Mouse (Mus musculus) heart, postnatal 14 days (tissue): ENCODE data around the gene Tgm6. TPM values are rescaled to one million over a fixed set of nuclear protein-coding genes. Genes with fewer than 3 reads are reported as not detected.

Experiments
- DNase-seq, 2 experiments: peaks; one replicate each; pipeline ENCODE4 v3.0.0; 2021 to 2022
- intact Hi-C: fragments of 180-260 bp; cut with DNase I; formaldehyde crosslinking; loops from one replicate; pipeline ENCODE4 v1.15.1; 2025
- total RNA-seq, 2 experiments: library from RNA; stranded (reverse); gene quantifications; 2 replicates each; pipeline ENCODE4 v1.2.3; 2021

Tgm6 gene
- total RNA-seq, 2 experiments from 2014 or later = not detected

DNA sequence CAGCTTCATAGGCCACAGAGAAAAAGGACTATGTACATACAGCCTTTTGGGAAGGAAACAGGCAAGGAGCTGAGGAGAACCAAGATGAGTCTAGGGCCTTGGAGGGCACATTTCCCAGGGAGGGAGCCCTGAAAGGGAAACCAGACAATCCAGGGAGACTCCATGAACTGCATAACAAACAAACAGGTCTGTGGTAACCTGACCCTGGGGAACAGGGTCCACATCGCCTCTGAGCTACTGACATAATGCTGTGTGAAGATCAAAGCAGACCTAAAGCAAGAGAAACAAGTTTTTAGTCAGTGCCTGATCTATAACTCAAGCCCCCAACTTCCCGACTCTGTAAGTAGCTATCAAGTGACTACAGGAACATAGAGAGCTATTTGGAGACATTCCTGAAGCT is 59.5 kb downstream of the Tgm6 start:
- intact Hi-C loops = no loop called here

DNA sequence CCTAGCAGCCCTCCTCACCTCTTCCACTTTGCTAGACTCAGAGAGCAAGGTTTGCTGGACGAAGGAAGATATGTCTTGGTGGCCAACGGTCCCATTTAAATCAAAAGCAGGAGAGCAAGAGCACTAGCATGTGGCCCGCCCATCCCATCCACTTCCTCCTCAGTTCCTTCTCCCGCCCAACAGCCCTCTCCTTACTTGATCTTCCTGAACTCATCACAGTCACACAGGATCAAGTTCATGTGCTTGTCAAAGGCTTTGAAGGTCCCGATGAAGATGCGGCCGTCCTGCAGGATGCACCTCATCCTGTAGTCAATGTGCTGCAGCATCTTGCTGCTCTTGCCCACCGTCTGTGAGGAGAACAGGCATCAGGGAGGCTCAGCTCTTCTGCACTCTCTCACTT is 64.6 kb downstream of the Tgm6 start:
- DNase-seq = no peak
- intact Hi-C loops = no loop called here

More for the DNA sequence above, 59.5 kb downstream of the Tgm6 start:
- DNase-seq = no peak

DNA sequence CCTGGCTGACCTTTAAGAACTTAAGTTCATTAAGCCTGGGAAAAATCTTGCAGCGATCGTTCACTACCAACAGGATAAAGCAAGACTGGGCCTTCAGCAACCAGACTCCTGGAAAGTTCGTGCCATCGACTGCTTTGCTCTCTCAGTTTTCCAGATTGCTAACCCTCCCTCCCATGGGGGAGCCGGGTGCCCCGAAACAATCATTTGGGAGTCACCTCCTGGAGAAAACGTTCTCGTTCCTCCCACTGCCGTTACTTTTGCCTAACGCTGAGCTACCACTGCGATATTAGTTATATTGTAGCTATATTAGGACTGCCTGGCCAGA is 66.1 kb downstream of the Tgm6 start:
- DNase-seq = no peak
- intact Hi-C loops = loop anchor here (2.0 kb wide), 2 partner anchors 94 to 378 kb away; partner anchors contain the start of gene Stk35

DNA sequence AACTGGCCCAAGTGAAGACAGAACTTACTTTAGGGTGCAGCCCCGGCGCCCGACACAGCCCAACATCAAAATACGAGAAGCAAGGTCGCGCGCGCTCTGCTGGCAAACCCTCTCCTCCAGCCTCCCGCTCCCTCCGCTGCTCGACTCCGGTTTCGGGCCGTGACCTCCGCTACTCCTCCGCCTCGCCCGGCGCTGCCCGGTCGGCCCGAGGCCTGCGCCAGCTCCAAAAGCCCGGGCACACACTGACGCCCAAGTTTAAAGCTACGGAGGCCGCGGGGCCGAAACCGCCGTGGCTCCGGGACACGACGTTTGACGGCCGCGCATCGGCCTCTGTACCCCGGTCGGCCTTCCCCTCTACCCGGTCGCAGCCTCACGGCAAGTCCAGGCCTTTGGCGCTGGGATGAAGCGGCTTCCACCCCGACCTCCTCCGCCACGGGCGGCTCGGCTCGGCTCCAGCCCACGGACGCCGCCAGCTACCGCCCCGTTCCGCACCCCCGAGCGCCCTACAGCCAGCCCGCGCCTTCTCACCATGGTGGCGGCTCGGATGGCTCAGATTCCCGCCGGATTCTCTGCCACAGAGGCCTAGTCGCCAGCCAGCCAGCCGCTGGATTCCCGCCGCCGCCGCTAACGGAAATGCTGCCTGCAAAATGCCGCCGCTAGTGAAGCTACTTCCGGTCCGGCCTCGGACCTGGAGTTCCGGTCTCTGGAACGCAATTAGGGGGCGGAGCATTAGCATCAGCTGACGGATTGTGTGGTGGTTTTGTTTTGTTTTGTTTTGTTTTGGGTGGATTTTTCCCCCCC is 66.7 kb downstream of the Tgm6 start, which contains the start of gene Snrpb:
Gene Snrpb, minus strand, starts transcription at position 698 of the 801 bp plus-strand sequence.
- peak; percentile 90 to 92 for DNase-seq
- intact Hi-C loops = loop anchor here (2.0 kb wide), 2 partner anchors 94 to 378 kb away; partner anchors contain the start of gene Stk35

DNA sequence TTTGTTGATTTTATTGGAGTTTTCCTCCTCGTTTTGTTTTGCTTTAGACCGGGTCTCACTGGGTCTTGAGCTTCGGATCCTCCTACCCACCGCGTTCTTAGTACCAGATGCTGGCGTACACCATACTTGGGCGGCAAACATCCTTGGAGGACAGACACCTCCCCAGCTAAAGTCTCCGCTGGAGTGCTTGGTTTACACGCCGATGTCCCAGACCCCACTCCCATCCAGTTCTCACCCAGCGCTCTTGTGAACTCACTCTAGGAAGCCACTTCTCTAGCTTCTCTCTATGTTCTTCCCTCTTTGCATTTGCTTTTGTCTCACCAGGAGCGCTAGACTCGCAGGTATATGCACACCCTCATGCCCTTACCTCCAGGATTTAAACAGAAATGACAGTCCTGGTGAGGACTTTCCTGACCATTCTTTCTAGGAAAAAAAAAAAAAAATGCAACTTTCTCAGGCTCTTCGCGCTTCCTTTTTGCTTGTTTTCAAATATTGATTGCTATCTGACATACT is 67.3 kb downstream of the Tgm6 start:
- no peak for DNase-seq
- intact Hi-C loops = loop anchor here (2.0 kb wide), 2 partner anchors 93 to 379 kb away; partner anchors contain the start of gene Stk35

DNA sequence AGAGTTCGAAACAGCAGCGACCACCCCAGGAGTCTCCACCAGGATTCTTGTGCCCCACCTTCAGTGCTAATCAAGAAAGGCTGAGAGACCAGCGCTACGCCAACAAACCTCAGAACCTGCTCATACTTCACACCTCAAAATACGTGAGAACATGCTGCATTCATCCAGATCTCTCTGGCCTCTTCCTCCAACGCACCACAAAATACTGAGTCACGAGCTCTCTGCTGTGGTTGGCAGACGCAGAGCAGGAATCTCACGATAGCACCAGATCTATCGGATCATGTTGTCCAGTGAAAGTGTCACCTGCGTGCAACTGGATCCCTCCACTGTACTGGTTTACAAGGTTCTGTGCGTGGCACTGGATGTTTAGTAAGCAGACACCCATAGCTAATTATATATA is 76.2 kb downstream of the Tgm6 start:
- intact Hi-C loops = no loop called here
- DNase-seq = no peak

DNA sequence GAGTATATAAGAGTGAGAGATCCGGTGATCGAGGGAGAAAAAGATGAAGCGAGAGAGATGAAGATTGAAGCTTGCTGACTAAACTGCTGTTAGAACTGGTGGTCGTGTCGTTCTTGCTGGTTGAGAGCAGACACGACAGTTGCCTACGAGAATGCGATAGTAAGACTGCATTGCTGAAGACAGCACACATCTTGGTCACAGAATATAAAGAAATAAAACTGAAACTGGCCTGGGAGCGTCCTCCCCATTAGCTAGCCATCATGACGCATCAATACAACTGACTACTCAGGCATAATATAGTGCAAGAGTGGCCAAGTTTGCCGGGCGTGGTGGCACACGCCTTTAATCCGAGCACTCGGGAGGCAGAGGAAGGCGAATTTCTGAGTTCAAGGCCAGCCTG is 82.7 kb downstream of the Tgm6 start, which contains the start of gene Tmc2:
Gene Tmc2, plus strand, starts transcription at position 301 of the 400 bp plus-strand sequence.
- intact Hi-C loops = no loop called here
- no peak for DNase-seq

DNA sequence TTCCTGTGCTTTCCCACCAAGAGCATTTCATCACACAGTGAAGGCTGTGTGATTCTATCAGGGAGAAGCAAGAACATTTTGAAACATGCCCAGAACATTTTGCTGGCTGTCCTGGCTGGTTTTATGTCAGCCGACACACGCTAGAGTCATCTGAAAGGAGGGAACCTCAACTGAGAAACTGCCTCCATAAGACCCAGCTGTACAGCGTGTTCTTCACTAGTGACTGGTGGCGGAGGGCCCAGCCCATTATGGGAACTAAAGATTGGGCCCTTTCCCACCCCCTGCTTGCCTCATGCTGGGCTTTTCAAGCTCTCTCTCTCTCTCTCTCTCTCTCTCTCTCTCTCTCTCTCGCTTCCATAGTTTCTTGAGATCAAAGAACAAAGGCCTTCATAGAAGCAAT is 88.7 kb downstream of the Tgm6 start:
- intact Hi-C loops = no loop called here
- DNase-seq = no peak

Other genes with a start within 250 kb of the Tgm6 start
- gene Tgm3, start 100.1 kb upstream of the Tgm6 start, total RNA-seq = under 1 TPM; 0.05 to 0.10 TPM
- 100 to 1,000 TPM; 141 to 159 TPM for gene Snrpb, start 67.0 kb downstream of the Tgm6 start, total RNA-seq
- gene Tmc2, start 82.8 kb downstream of the Tgm6 start, total RNA-seq = not detected
- gene Nop56, start 162.0 kb downstream of the Tgm6 start, total RNA-seq = 10 to 100 TPM; 35.0 to 36.9 TPM
- 100 to 1,000 TPM; 678 to 685 TPM for gene Idh3b, start 172.1 kb downstream of the Tgm6 start, total RNA-seq
- gene Ebf4, start 182.8 kb downstream of the Tgm6 start, total RNA-seq = 1 to 10 TPM in 1 of 2 experiments, under 1 TPM in 1; 0.68 to 1.1 TPM